Mouse (Mus musculus) kidney, adult 8-10 months (tissue): Measurements from ENCODE around the gene Tbcd.

Experiments used
- DNase-seq, 2 experiments: peaks; one replicate each; pipeline ENCODE4 v3.0.0; 2022

The Tbcd gene

DNA sequence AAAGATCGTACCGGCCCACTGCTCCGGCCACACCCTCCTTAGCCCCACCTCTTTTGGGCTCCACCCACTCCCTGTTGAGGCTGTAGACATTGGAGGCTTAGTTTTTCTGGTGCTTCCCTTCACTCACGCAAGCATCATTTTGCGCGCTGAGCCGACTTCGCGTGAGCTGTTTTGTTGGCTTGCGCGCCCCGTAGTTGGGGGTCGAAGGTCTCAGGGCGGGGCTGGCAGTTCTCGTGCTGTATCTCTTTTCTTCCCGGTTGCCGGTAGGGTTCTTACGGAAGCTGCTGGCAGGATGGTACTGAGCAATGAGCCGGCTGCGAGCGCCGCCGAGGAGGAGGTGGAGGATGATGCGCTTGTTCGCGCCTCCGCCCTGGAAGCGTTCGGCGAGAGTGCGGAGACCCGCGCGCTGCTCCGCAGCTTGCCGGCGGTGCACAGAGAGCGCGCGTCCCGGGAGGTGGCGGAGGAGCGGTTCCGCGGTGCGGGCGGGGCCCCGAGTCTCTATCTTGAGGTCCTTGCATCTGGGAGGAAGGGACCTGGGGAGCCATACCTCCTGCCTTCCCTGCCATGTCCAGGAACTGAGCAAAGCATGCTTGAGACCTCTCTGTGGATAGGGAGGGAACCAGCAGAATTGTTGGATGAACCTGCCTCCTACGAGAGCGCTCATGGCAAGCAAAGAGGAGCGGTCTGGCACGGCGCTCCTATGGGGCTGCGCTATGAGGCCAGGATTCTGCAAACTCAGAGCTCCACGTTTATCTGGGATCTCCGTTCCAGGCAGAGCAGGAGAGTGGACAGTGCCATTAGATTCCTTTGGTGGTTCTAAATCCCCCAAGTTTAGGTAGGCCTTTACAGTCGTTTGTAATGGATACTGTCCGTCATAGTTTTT lies at the start of gene Tbcd:
Tbcd (plus strand) TSS at position 197 of the 883 bp plus-strand sequence.
- peak; percentile 94 to 96 for DNase-seq

DNA sequence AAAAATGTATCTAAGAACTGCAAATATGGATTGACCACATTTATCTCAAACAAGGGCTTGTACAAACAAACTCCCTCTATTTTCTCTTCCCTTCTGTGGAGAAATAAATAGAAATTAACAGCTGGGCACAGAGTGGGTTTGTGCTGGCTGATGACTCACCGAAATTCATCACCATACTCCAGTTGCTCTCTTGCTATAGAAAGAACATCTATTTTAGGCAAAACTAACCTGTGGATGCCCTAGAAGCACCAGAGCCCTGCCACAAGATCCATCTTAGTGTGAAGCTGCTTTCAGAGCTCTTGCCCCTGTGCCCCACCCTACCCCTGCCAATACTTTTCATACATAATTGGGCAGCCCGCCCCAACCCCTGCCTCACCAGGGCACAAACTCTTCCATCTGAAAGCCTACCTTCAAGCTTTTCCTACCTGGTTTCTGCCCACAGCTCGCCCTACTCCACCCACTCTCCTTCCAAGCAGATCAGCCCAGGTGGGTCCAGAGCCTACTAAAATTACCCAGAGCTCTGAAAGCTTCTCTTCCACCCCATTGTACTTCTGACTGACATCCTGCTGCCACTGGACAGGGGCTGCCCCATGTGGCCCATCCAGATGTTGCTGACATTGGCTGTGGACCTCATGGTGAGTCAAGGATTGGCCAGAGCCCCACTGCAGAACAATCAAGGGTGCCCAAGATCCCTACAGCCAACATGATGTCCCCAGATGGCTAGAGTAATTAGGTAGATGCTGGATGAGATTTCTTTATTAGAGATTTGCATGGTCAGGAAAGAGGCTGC lies 44.2 kb upstream of the Tbcd start:
- DNase-seq: no peak

DNA sequence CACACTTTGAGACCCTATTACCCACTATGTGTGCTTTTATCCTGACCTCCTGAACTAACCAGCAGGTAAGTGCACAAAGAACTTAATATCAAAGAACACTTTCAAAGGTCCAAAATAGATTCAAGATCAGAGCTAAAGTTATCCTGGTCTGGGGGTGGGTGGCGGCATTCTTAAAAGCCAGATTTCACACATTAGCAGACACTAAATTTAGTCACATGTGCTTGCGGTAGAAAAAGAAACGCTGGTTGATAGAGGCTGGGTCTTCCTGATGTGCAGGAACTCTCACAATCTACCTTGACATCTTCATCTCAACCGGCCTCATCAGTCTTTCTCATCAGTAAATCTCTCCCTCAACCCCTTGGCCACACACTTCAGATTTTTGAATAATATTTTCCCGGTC lies 37.0 kb upstream of the Tbcd start:
- no peak for DNase-seq

DNA sequence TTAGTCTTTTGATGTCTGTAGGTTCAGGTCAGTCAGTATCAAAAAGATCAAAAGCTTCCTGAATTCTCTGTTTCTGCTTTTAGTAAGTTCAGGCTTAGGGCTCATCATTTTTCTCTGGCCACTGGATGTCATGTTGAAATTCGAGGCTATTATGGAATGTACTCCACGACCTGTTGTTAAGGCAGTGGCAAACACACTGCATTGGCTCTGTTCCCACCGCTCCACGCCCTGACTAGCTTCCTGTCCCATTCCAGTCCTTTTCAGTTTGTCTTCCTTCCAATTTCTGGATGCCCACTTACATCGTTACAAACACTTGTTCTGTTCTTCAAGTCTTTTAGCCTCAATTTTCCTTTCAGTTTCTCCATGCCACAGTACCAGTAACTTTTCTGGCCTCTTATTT lies 36.4 kb upstream of the Tbcd start:
- DNase-seq: no peak

DNA sequence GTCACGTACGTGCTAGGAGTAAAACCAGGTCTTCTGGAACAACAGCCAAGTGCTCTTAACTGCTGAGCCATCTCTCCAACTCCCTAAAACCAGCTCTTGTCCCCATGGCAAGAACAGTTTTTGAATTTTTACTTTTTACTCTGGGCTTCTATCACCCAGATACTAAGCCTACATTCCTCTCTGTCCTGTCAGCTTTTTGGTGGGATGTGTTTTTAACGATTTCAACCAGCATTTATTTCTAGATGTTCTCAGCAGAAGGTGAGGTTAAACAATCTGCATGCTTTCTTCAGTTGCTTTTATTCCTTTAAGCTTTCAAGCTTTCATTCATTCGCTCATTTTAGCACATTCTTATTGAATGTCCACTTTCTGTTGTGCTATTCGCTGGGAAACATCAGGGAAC lies 33.8 kb upstream of the Tbcd start:
- no peak for DNase-seq

DNA sequence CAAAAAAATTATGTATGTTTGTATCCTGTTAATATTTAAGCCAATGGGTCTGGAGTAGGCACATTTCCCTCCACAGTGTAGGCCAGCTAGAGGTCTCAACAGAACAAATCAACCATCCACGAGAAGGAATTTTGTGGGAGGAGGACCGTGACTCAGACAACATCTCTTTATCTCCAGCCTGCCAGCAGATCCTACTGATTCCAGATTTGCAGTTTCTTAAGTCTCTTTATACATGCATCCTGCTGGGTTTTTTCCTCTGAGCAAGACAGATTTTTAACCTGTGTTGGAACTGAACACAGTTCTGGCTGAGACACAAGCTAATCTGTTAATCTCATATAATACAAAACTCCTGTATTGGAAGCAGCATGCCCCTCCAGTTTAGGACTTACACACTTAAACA lies 32.8 kb upstream of the Tbcd start:
- DNase-seq: no peak

DNA sequence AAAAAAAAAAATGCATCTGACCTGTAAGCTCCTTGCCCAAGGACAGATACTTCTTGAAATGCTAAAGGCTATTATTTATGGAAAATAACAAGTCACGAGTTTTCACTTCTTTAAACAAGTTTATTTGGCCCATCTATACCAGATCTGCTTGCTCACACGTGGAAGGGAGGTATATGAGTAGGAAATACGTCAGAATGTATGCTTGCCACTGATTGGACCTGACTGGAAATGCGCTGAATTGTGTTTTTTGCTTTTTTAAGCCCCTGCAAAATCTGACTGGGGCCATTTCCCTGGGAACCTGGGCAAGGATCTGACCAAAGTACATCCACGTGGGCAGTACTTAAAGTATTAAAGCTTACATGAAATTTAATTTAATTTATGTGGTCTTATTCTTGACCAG lies 31.4 kb upstream of the Tbcd start:
- DNase-seq: no peak

DNA sequence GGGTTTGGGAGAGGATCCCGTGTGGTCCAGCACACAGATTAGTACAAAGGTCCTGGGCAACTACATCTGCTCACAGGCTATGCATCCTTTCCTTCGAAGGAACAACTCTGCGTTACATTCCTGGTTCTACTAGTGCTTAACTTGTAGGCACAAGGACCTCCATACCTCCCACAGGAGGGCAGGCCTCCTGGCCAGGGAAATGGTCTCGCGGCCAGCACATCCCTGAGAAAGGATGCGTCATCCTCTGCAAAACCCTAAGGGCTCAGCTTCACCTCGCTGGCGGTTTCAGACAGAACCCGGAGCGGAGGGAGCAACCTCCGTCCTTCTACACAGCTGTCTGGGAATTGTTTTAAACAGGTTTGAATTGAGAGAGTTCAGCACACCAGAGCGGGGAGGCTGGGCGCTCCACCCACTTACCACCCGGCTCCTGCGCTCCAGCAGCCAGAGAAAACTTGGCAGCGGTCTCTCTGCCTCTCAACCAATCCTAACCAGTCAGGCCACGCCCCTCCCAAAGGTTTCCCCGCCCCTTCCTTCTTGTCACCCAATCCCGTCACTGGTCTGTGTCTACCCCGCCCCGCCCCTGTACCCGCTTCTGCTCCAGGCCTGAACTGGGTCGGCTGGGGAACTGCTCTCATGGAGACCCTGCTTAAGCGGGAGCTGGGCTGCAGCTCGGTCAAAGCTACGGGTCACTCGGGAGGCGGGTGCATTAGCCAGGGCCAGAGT lies 30.8 kb upstream of the Tbcd start, which contains the start of gene Fn3krp:
Fn3krp (plus strand) TSS at position 572 of the 723 bp plus-strand sequence.
- DNase-seq: peak; percentile 100

DNA sequence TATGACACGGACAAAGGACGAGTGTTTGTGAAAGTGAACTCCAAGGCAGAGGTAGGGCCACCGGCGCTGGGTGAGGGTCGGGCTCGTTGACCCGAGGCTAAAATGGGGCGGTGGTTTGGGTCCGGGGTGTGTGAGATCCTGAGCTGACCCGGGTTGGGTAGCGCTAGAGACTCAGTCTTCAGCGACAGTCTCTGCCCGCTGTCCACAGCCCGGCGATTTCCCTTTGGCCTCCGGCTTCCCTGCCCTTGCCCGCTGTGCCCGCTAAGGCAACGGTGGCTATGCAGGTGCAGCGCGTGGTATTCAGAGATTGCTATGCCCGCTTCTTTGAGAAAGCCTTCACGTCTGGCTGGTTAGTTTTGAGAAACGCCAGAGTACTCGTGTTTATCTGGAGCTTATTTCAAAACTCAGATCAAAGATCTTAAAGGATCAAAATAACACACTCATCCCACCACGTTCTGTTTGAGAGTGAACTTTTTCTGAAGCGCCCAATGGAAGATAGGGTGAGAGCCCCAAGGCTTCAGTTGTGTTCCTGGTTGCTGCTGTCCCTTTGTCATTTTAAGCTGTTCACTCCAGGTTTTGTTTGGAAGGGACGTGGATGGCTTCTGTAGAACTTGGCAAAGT lies 30.1 kb upstream of the Tbcd start:
- no peak for DNase-seq

DNA sequence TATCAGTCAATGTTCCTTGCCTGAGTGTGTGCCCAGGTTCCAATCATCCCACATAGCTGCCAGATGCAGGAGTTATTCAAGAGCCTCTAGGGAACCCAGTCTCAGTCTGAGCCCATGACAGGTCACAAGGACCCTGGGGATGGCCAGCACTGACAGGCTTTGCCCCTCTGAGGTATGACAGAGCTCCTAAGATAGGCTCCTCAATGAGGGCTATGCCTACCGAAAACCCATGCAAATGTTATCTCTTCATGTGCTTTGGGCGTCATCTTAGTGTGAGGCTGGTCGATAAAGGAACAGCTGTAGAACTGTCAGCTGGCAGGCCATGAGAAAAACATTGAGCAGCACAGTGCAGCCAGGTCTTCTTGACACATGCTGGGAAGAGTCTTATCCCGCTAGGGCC lies 18.4 kb upstream of the Tbcd start:
- DNase-seq: no peak

DNA sequence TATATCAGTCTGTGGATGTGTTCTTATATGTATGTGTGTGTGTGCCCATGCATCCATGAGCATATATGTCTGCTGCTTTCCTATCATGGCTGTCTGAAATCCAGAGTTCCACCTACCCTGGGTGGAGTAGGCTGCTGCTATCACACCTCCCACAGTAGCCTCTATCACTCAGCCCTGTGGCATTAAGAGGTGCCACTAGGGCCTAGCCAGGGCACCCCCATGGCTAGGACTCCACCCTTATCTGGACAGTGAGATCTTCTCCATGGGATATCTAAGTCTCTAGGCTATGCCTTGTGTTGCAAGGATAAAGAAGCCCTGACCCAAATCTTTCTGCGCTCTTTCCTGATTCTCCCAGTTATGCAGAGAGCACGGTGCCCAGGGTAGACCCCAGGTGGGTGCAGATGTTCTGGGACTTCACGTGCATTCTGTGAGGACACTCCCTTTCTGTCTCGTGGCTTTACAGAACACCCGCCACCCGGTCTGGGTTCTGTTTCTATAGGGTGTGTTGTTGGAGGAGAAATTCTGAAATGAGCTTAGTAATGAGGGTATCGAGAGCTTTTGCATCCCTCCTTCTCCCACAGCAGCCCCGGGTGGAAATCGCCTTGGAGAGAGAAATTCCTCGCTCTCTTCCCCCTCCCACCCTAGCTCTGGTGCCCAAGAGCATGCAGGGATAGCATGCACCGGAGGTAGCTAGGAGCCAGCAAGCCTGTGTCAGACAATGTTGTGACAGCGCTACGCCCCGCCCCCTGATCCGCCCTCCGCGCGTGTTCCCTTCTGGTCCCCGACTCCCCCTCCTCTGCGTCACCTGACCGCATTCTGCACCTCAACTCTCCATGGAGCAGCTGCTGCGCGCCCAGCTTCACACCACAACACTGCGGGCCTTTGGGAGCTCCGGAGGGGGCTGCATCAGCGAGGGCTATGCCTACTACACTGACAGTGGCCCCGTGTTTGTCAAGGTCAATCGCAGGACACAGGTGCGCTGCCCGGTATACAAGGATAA lies 17.3 kb upstream of the Tbcd start, which contains the start of gene Fn3k:
Fn3k (plus strand) TSS at position 758 of the 1,000 bp plus-strand sequence.
- DNase-seq: peak; percentile 95 to 96

DNA sequence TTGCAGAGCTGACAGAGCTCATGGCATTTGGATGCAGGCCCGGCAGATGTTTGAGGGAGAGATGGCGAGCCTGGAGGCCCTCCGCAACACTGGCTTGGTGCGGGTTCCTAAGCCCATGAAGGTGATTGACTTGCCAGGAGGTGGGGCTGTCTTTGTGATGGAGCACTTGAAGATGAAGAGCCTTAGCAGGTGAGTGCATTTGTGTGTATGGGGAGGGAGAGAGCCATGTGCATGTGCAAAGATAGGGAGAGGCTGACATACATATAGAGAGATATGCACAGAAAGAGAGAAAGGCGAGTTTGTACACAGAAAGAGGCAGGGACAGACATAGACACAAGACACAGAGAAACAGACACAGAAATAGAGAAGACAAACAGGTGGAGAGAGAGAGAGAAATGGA lies 14.5 kb upstream of the Tbcd start:
- no peak for DNase-seq

DNA sequence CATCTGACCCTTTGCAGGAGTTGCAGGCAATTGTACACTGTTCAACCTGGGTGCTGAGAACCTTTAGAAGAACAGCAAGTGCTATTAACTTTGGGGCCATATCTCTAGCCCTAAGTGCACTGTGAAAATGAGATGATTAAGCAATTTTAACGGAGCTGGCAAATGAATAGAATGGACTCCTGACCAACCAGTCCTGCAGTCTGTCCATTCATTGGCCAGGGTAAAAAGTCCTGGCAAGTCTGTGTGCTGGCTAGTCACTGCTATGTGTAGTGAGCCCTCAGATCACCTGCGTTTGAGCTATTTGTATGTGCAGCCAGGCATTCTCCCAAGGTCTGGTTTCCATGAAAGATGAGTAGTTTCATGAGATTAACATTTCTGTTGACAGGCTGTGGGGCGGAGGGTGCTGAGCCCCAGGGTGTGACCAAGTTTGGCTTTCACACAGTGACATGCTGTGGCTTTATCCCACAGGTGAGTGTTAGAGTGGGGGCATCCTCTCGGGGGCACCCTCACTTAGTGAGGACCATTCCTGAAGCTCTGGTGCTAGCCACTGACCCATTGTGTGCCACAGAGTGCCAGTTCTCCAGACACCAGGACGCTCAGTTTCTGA lies 12.0 kb upstream of the Tbcd start:
- DNase-seq: peak; percentile 56 to 80

DNA sequence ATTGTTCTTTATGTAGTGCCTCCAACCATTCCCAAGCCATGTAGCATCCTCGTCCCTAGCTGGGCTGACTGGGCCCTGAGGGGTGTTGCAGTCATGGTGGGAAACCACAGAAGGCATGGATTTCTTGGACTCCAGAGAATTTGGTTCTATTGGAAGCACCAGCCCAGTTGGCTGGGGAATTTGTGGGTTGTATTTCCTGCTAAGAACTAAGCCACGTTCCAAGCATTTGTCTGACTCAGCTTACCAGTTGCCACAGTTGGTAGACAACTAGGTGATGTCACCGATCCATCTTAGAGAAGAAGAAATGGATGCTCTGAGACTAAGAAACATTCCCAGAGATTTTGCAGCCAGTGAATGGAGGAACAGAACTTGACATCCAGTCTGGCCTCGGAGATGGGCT lies 10.1 kb upstream of the Tbcd start:
- DNase-seq: no peak

DNA sequence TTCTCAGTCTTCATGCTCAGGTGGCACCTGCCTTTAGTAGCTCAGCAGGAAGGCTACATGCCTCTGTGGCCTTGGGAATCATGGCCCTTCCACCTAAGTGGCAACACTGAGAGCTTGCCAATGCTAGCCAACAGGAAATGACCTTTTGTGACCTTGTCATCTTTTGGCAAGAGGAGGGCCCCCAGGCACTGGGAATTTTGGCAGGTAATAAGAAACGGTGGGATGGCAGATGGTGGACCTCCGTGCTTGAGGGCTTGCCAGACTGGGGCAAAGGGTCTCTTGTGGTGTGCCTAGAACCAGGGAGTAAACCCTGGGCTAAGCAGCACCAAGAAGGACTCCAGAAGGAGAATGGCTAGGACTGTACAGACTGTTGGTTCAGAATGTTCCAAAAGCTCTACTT lies 9.7 kb upstream of the Tbcd start:
- DNase-seq: no peak

DNA sequence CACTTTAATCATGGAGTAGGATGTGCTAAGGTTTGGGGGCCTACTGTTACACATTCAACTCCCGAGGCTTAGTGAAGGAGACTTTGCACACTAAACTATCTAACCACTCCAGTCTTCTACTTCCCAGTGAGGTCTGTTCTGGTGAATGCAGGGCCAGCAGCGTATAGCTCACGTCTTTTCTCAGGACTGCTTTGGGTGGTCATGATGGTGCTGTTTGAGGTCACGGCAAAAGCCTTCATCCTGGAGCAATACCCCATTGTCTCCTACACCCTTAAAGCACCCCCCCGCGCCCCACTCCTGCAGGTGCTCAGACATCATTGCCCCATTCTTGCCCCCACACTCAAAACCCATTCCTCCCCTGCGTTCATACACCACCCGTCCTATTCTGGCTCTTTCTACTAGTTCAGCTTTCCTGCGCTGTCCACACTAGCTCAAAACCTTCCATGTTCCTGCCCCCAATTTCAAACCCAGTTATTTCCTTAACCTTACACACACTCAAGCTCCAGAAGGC lies 478 bp upstream of the Tbcd start:
- DNase-seq: no peak

DNA sequence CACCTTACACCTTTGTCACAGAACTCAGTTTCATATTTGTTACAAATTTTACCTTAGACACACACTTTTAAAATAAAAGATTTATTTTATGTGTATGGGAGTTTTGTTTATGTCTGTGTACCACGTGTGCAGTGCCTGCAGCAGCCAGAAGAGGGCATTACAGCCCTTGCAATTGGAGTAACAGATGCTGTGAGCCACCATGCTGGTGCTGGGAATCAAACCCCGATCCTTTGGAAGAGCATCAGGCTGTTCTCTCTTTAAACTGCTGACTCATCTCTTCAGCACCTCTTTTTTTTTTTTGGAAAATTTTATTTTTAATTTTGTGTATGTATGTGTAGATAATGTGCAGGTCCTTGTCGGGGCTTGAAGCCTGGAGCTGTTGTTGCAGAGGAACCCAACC lies 6.1 kb downstream of the Tbcd start:
- no peak for DNase-seq

DNA sequence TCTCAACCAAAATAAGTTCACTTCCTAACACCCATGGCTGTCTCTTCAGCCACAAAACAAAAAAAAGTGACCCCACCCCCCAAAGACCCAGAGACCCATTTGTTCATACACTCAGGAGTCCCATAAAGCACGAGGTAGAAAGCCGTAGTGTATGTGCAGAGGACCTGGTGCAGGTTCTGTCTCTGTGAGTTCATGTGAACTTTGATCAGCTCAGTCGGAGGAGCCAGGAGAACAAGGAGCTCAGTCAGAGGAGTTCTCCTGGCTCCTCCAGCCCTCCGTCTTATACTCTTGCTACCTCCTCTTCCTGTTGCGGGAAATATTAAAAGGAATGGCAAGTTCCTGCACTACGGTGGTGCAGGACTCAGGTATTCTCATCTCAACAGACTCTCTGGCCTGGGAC lies 15.7 kb downstream of the Tbcd start:
- peak in 1 of 2 experiments; percentile 22 for DNase-seq

DNA sequence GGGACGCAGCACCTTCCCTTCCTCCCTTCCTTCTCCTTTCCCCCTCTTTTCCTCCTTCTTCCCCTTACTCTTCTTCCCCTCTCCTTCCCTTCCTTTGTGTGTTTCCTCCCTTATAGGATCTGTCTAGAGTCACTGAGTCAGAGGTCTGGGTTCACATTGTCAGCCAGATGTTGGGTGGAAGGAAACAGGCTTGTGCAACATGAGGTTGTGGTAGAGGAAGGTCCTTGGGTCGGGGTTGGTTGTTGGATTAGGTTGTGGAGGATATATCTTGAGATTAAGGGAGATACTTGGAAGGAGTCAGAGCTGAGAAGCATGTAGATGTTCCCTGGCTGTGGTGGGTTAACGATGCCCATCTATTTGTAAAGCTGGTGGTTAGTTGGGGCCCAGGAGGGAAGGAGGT lies 23.1 kb downstream of the Tbcd start:
- DNase-seq: no peak

DNA sequence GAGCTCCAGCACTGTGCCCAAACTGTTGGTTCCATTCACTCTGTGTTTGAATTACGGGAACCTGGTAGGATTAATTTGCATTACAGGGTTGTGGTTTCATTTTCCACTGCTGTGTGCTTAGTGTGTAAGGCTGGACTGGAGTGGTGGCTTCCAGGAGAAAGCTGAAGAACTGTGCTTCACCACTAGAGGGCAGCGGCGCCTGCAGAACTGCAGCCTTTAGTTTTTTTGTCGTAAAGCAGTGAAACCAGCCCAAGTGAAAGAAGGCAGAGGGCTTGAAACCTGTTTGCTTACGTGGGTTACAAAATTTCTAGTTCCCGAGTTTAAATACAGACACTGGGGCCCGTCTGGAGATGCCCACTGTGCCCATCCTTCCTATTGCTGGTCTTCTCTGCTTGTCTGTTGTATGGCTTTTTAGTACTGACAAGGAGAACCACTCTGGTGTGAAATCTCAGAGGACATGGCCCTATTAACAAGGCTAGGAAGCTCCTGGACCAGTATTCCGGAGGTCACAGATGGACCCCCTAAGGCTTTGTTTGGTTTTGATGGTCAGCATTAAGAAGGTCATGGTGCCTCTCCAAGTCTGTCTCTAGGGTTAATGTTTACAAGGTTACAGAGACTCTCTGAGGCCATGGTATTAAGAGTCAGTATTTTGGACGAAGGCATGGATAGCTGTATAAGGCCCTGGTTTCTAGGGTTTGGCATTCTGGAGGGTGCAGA lies 24.1 kb downstream of the Tbcd start:
- peak; percentile 45 to 73 for DNase-seq
